In genomic region chr4:89687961-89688803, GRCm38 (mm10) we compare ENCODE assay signal across 8 mouse cellular contexts. TPM values are rescaled to one million over a fixed set of nuclear protein-coding genes. Genes with fewer than 3 reads are reported as not detected.
DNase-seq lines count a peak whose midpoint lies in the region; ATAC-seq lines count a peak whose summit lies in the region.

No protein-coding gene starts in this region.

- DNase-seq in CD4-positive, CD25-positive, alpha-beta regulatory T cell, adult 2 months (ENCODE audit: low read depth, low spot score), result peak; percentile 1
- DNase-seq in thymus, postnatal 4 days, result peak; percentile 12
- no peak for DNase-seq in thymus, postnatal 10 days (ENCODE audit: low spot score in 2 of 2)
- DNase-seq in heart, postnatal 36 days, result peak; percentile 1 to 2
- peak; percentile 55 to 68 for DNase-seq in kidney, postnatal 4 days
- DNase-seq in urinary bladder, postnatal 36 days (ENCODE audit: low spot score in 2 of 2), result peak; percentile 2 to 23

- H3K27me3 ChIP-seq in midbrain, embryonic 16.5 days (ENCODE audit: control insufficient read depth, insufficient read depth, low read depth, low read length), result peaks cover 8% of the 10 kb centered on the region

- intact Hi-C loops in heart, postnatal 36 days (cut with DNase I), result no loop called here

- H3K4me1 ChIP-seq in midbrain, embryonic 16.5 days (ENCODE audit: control insufficient read depth, insufficient read depth, low read length), result peaks cover 3% of the 10 kb centered on the region; the same call in 1 of the 2 replicates

- H3K36me3 ChIP-seq in midbrain, embryonic 16.5 days (ENCODE audit: control insufficient read depth, insufficient read depth, low read length), result no peaks in the 10 kb centered on the region

- H3K4me2 ChIP-seq in midbrain, embryonic 16.5 days (ENCODE audit: low read length), result peak overlapping the region; percentile 77

- ATAC-seq in CD4-positive, CD25-positive, alpha-beta regulatory T cell, adult 4 months, result no peak
- ATAC-seq in midbrain, embryonic 16.5 days, result peak; percentile 86

- H3K4me3 ChIP-seq in midbrain, embryonic 16.5 days (ENCODE audit: low read depth, low read length), result peak overlapping the region; percentile 52

- H3K9me3 ChIP-seq in midbrain, embryonic 16.5 days (replicated peaks; ENCODE audit: control insufficient read depth, low read length, poor library complexity, severe bottlenecking), result no peaks in the 10 kb centered on the region

- no peak overlapping the region for H3K27ac ChIP-seq in midbrain, embryonic 16.5 days (ENCODE audit: low read length)

- H3K9ac ChIP-seq in midbrain, embryonic 16.5 days (ENCODE audit: low read depth, low read length), result peak overlapping the region; percentile 53

- under 1% methylated on average over 75 of the region's 78 CpGs for WGBS in midbrain, embryonic 16.5 days

RNA-seq across cellular contexts. Expression of gene Dmrta1, which starts 8.9 kb away (rescaled TPM):
- not detected for polyA plus RNA-seq in CD4-positive, CD25-positive, alpha-beta regulatory T cell, adult 4 months (2017; shearing (Covaris generic))
- total RNA-seq in heart, postnatal 36 days (2021), result not detected
- polyA plus RNA-seq in midbrain, embryonic 16.5 days (2015; fragmentation: Nextera tagmentation; extraction: Ambion mirVana), result 0.20 and 0.42 TPM in 2 replicates

Comparison
In these comparisons a context has a peak if more than half of its experiments do, and no peak if none do; other contexts are left out.
1. DNase-seq: peak in CD4-positive, CD25-positive, alpha-beta regulatory T cell, adult 2 months (single experiment), thymus, postnatal 4 days (single experiment), heart, postnatal 36 days (2 of 2), kidney, postnatal 4 days (2 of 2) and urinary bladder, postnatal 36 days (2 of 2); none in thymus, postnatal 10 days (0 of 2).